Mouse (Mus musculus) brain, embryonic 14.5 days (tissue): ENCODE results near the gene Wwox.

Experiments
- CTCF ChIP-seq: fragments of 200-500 bp; IDR thresholded peaks from 2 replicates; pipeline ENCODE4 v1.5.1; 2012; ENCODE audit warnings: inconsistent platforms, mild to moderate bottlenecking, moderate library complexity, borderline replicate concordance; ENCODE audit not compliant: insufficient read depth, insufficient read length; ENCODE audit errors: extremely low read depth
- POLR2A ChIP-seq: fragments of 200-500 bp; IDR thresholded peaks from 2 replicates; pipeline ENCODE4 v1.6.1; 2012; ENCODE audit warnings: mild to moderate bottlenecking, inconsistent platforms, borderline replicate concordance; ENCODE audit not compliant: poor library complexity, insufficient read depth, insufficient read length, severe bottlenecking; ENCODE audit errors: extremely low read depth

- TF ChIP-seq CTCF (no peak), POLR2A (no peak)
These were observed 757.4 kb downstream of the Wwox start for GRCm38 (mm10) chr8:115196859-115197258.
